Mouse (Mus musculus) gastrocnemius, postnatal 4 days (tissue): ENCODE results near the gene Igsf21. TPM values are rescaled to one million over a fixed set of nuclear protein-coding genes. Genes with fewer than 3 reads are reported as not detected.

Experiments used
- DNase-seq, 2 experiments: peaks; one replicate each; pipeline ENCODE4 v3.0.0; 2021 to 2022; ENCODE audit warnings: low spot score in 2 of 2, mixed read lengths in 2 of 2
- total RNA-seq, 2 experiments: library from RNA; stranded (reverse); gene quantifications; 2 replicates each; pipeline ENCODE4 v1.2.3; 2021

The Igsf21 gene
- total RNA-seq, 2 experiments from 2014 or later: 0.18 TPM; not detected in 1

DNA sequence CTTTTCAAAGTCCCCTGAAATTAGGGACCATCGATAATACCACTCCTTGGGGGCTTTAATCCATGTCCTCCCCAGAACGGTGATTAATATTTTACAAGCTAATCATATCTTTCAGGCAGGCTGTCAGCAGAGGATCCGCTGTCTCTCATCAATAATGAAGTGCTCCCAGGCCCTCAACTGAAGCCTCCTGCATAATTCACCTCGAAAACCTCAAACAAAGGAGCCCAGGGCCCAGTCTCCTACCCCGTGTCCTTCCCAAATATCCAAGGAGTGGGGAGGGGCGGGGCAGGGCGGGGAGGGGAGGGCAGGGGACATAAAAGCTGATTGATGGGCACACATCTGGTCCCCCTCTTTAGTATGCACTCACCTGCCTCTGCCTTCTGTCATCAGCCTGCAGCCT is 247.6 kb downstream of the Igsf21 start:
- DNase-seq: no peak

DNA sequence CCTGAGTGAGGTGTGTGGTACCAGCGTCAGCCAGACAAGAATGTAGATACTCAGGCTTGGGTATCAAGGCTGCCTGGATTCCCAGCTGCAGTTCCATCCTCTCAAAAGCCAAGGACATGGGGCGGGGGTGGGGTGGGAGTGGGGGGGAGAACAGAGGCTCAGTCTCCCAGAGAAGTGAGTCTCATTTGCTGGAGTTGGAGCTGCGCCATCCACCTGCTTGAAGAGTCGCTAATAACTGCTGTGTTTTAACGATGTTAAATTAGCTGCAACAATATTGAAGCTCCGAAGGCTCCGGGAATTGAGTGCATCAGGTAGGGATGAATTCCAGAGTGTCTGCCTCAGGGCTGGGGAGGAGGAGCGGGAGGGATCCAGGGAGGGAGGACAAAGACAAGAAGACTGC is 250.9 kb downstream of the Igsf21 start:
- DNase-seq: no peak

DNA sequence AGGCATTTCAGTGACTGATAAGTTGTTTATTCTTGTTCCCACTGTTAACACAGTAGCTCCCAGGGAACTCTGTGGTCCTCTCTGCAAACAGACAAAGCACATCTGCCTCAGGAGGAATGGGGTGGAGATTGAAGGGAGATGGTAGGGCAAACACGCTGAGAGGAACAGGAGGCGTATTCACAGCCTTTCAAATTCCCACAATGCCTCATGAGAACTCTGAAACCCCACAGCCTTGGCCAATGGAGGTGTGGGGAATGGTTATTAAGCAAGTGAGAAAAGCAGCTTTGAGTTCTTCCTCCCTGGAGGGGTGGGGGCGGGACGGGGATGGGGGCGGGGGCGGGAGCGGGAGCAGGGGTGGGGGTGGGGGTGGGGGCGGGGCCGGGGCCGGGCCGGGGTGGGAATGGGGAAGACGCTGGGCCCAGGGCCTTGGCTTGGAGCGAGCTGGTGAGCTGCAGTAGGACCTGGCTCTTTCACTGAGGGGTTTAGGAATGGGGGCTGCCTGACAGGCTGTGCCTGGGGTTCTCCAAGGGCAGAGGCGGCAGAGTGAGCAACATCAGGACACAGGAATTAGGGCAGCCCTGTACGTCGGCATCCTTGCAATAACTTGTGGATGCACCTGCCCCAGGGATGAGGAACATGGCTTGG is 253.4 kb downstream of the Igsf21 start:
- no peak for DNase-seq

DNA sequence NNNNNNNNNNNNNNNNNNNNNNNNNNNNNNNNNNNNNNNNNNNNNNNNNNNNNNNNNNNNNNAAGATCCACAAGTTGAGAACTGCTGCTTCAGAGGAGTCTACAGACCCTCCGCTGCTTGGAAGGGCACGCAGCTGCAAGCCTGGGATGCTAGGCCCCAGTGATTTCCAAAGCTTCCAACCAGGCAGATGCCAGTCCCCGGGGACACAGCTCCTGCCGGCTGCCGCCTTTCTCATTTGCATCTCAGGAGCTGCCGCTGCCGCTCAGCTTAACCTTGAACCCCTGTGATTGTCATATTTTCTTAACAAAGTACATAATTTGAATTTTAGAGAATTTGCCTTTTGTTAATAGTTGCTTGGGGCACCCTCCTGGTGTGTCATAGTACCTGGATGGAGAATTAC is 259.7 kb downstream of the Igsf21 start:
- no peak for DNase-seq

DNA sequence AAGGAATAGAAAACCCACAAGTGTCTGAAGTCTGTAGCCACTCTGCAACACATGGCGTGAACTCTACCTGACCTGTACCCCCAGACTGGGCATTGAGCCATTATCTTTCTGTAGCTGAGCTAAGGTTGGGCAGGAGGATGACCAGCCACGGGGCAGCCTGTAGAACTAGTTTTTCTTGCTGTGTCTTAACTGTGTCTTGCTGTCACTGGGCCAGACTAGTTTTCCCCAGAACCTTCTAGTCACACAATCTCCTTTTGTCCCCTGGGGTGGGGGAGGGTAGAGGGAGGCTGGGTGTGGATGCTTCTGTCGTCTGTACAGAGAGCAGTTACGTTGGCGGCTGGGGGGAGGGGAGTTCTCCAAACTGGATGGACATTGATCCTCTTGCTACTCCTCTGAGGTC is 267.9 kb downstream of the Igsf21 start:
- DNase-seq: no peak

DNA sequence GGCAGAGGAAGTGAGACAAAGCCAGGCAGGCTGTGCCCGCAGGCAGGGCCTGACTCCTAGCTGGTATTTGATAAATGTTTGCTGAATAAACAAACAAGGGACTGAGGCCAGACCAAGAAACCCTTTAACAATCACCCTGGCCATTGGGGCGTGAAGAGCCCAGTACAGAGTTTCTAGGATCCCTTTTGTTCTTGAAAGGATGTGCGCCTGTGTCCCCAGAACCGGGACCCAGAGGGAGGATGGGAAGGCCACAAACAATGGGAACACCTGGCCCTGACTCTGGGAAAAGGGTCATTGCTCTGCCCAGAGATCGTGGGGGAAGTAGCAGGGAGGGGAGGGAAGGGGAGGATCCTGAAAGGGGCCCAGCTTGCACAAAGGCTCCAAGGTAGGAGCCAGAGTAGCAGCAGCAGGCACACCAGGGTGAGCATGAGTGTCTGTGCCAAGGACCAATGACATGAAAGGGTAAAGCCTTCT is 269.2 kb downstream of the Igsf21 start:
- DNase-seq: no peak
